Mouse (Mus musculus) megakaryocyte, embryonic 14.5 days (primary cell): Measurements from ENCODE around the gene Rnf183. TPM values are rescaled to one million over a fixed set of nuclear protein-coding genes. Genes with fewer than 3 reads are reported as not detected.

Source experiments
- H3K27me3 ChIP-seq: replicated peaks from 2 replicates; pipeline ENCODE3; 2012; ENCODE audit warnings: inconsistent platforms
- H3K36me3 ChIP-seq: replicated peaks from 2 replicates; pipeline ENCODE3; 2012; ENCODE audit warnings: low read length, inconsistent platforms, mixed read lengths
- H3K4me1 ChIP-seq: 2 replicates; pipeline ENCODE4 v1.6.1; 2012; ENCODE audit warnings: inconsistent platforms
- H3K4me3 ChIP-seq: replicated peaks from 2 replicates; pipeline ENCODE3; 2012; ENCODE audit warnings: moderate library complexity, mild to moderate bottlenecking, inconsistent platforms
- H3K9me3 ChIP-seq: 2 replicates; pipeline ENCODE4 v1.6.1; 2012; ENCODE audit warnings: inconsistent platforms
- FLI1 ChIP-seq: IDR thresholded peaks from 2 replicates; pipeline ENCODE4 v1.6.1; 2012; ENCODE audit warnings: low read length, inconsistent platforms, mixed read lengths
- GATA1 ChIP-seq: IDR thresholded peaks from 3 replicates; pipeline ENCODE4 v1.6.1; 2012; ENCODE audit warnings: mixed read lengths, low read length, inconsistent platforms, borderline replicate concordance
- polyA plus RNA-seq: library from polyadenylated mRNA; stranded (reverse); fragments of >175 nt; gene quantifications from 2 replicates; pipeline ENCODE4 v1.2.3, GENCODE M21; 2012; ENCODE audit warnings: low replicate concordance; ENCODE audit not compliant: insufficient read depth

Gene Rnf183
- polyA plus RNA-seq, 1 experiment = 10.5 TPM

DNA sequence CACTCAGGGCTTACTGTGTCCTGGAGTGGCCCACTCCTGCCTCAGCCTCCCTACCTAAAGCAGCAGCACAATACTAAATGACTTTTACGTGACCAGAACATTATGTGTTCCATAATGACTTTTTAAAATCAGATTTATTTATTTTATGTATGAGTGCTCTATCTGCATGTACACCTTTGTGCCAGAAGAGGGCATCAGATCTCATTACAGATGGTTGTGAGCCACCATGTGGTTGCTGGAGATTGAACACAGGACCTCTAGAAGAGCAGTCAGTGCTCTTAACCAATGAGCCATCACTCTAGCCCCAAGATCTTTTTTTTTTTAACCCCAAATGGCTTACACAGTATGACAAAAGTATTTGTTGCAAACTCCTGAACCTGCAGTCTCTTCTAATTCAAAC lies 33.1 kb upstream of the Rnf183 start:
- peaks cover 6% of the 10 kb centered on the region for H3K9me3 ChIP-seq
- H3K36me3 ChIP-seq = no peaks in the 10 kb centered on the region
- no peak for TF ChIP-seq GATA1
- TF ChIP-seq FLI1 = no peak
- no peak overlapping the region for H3K4me3 ChIP-seq
- H3K4me1 ChIP-seq = peaks cover 6% of the 10 kb centered on the region
- H3K27me3 ChIP-seq = peaks cover 8% of the 10 kb centered on the region

- Histone ChIP-seq H3K4me3 (no peak overlapping the region), H3K36me3 (no peaks in the 10 kb centered on the region), H3K27me3 (peaks cover 29% of the 10 kb centered on the region), H3K9me3 (no peaks in the 10 kb centered on the region), H3K4me1 (peaks cover 8% of the 10 kb centered on the region)
- TF ChIP-seq FLI1 (no peak), GATA1 (no peak)
These were observed 28.1 kb upstream of the Rnf183 start for GRCm38 (mm10) chr4:62463124-62463523.

- H3K4me1 ChIP-seq = peaks cover 29% of the 10 kb centered on the region
- peaks cover 43% of the 10 kb centered on the region for H3K27me3 ChIP-seq
- H3K36me3 ChIP-seq = no peaks in the 10 kb centered on the region
- H3K9me3 ChIP-seq = no peaks in the 10 kb centered on the region
- H3K4me3 ChIP-seq = no peak overlapping the region
- TF ChIP-seq GATA1 (no peak), FLI1 (no peak)
These were observed 25.3 kb upstream of the Rnf183 start for GRCm38 (mm10) chr4:62460348-62460747.

DNA sequence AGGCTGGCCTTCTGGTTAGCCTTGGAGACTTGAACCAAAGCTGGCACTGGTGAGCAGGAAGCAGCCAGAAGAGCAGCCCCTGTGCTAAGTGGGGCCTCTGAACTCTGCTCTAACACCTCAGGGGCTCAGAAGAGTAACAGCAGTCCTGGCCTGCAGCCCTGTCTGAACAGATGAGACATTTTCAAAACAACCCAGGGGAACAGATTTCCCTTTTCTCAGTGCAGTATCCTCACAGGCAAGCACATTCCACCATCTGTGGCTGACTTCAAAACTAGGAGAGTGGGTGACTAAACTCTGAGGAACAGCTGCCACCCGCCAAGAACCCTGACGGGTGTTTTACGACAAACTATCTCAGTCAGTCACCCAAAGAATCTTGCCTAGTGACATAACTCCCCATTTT lies 24.0 kb upstream of the Rnf183 start:
- no peak overlapping the region for H3K4me3 ChIP-seq
- peaks cover 46% of the 10 kb centered on the region for H3K27me3 ChIP-seq
- TF ChIP-seq FLI1 = no peak
- TF ChIP-seq GATA1 = no peak
- H3K36me3 ChIP-seq = no peaks in the 10 kb centered on the region
- no peaks in the 10 kb centered on the region for H3K9me3 ChIP-seq
- peaks cover 35% of the 10 kb centered on the region for H3K4me1 ChIP-seq

DNA sequence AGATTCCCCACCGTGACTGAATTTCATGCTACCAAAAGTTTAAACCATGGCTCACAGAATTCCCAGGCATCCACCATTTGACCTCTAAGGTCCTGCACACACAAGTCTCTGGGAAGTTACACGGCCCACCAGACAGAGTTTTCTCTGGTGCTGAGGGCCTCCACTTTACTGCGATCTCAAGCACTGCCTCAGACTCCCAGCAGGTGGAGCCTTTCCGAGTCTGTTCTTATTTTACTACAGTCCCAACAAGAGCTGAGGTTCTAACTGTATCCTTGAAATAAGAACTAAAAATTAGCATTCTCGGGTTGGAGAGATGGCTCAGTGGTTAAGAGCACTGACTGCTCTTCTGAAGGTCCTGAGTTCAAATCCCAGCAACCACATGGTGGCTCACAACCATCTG lies 19.9 kb upstream of the Rnf183 start:
- Histone ChIP-seq H3K4me3 (no peak overlapping the region), H3K27me3 (peaks cover 40% of the 10 kb centered on the region), H3K9me3 (peaks cover 6% of the 10 kb centered on the region), H3K4me1 (peaks cover 40% of the 10 kb centered on the region), H3K36me3 (no peaks in the 10 kb centered on the region)
- TF ChIP-seq GATA1 (no peak), FLI1 (no peak)

- TF ChIP-seq GATA1 = no peak
- no peak for TF ChIP-seq FLI1
- Histone ChIP-seq H3K36me3 (no peaks in the 10 kb centered on the region), H3K27me3 (peaks cover 2% of the 10 kb centered on the region), H3K4me1 (no peaks in the 10 kb centered on the region), H3K9me3 (peaks cover 18% of the 10 kb centered on the region), H3K4me3 (no peak overlapping the region)
These were observed 5.9 kb upstream of the Rnf183 start for GRCm38 (mm10) chr4:62440986-62441385.

DNA sequence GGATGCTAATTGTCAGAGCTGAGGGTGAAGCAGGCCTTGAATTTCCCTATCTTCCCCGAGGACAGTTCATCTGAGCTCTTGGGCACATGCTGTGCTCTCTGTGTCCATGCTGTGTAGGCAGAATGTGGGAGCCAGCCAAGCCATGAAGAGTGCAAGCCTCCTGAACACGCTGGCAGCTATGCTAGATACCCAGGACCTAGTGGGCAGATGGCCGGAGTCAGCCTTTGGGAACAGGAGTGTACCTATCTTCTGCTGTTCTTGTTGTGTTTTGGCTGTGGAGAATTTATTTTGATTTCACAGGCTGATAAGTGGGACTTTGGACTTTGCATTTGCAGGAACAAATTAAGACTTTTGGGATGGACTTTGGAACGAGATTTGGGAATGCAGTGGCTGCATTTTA lies 5.5 kb upstream of the Rnf183 start:
- no peaks in the 10 kb centered on the region for H3K36me3 ChIP-seq
- no peak for TF ChIP-seq FLI1
- TF ChIP-seq GATA1 = no peak
- H3K4me1 ChIP-seq = no peaks in the 10 kb centered on the region
- no peak overlapping the region for H3K4me3 ChIP-seq
- peaks cover 2% of the 10 kb centered on the region for H3K27me3 ChIP-seq
- H3K9me3 ChIP-seq = peaks cover 18% of the 10 kb centered on the region

DNA sequence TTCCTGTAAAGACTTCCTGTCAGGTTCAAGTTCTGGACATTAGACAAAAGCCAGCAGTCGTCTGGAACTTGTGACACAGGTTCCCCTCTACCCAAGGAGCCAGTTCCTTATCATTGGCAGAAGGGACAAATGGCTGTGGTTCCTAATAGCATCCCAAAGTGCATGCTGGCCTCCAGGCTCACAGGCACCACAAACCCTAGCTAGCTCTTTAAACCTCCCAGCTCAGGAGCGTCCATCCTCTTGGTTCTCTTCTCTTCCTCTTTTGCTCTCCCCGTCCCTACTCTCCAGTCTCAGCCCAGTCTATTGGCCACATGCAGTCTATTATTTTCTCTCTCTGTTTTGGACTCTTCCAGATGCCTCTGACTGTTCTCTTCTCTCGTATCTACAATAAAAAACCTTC lies 4.7 kb upstream of the Rnf183 start:
- Histone ChIP-seq H3K27me3 (peaks cover 2% of the 10 kb centered on the region), H3K4me3 (no peak overlapping the region), H3K9me3 (peaks cover 18% of the 10 kb centered on the region), H3K4me1 (peaks cover 2% of the 10 kb centered on the region), H3K36me3 (no peaks in the 10 kb centered on the region)
- TF ChIP-seq FLI1 (no peak), GATA1 (no peak)

DNA sequence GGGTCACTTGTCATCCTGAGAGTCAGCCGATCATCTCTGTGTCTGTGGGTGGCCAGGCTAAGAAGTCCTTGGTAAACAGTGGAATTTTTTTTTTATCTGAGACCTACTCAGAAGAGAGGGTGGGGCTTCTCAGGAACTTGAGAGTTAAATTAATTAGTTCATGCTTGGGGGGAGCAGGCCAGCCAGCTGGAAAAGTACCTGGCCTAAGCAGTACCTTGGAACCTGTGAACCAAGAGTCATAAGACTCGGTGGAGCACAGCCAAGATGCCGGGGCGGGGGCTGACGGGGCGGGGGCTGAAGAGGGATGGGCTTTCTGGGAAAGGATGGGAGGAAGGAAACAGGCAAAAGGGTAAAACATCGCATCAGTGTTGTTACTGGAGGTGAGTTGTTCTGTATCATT lies 2.8 kb upstream of the Rnf183 start:
- TF ChIP-seq FLI1 (no peak), GATA1 (no peak)
- H3K4me1 ChIP-seq = peaks cover 14% of the 10 kb centered on the region

GRCm38 (mm10) chr4:62437256-62437778 lies 2.3 kb upstream of the Rnf183 start:
- Histone ChIP-seq H3K4me1 (peaks cover 14% of the 10 kb centered on the region), H3K4me3 (no peak overlapping the region), H3K27me3 (peaks cover 2% of the 10 kb centered on the region), H3K9me3 (peaks cover 9% of the 10 kb centered on the region; the same call in 1 of the 2 replicates), H3K36me3 (no peaks in the 10 kb centered on the region)
- TF ChIP-seq FLI1 (no peak), GATA1 (no peak)

More for the DNA sequence above, 2.8 kb upstream of the Rnf183 start:
- Histone ChIP-seq H3K36me3 (no peaks in the 10 kb centered on the region), H3K9me3 (peaks cover 11% of the 10 kb centered on the region), H3K4me3 (no peak overlapping the region), H3K27me3 (peaks cover 2% of the 10 kb centered on the region)
